Mouse (Mus musculus) 3T3-L1 (cell line): ENCODE data around the gene Stk16.
A peak's percentile ranks its signal among the peaks of the same experiment; 100 is the strongest.

Source experiments
- DNase-seq: peaks from one replicate; pipeline ENCODE4 v3.0.0-alpha.2; 2015; ENCODE audit warnings: low read depth, low spot score

Stk16 gene

GRCm38 (mm10) chr1:75210136-75211087, at the start of gene Stk16, which contains the start of gene Glb1l:
Gene Stk16 (plus strand): TSS chr1:75210838.
Gene Glb1l (minus strand): TSS chr1:75210813.
- DNase-seq: peak; percentile 97

- no peak for DNase-seq
These were observed 42.6 kb upstream of the Stk16 start for GRCm38 (mm10) chr1:75168093-75168471.

GRCm38 (mm10) chr1:75168472-75169464, 41.9 kb upstream of the Stk16 start, which contains the start of gene Zfand2b:
Gene Zfand2b (plus strand): TSS chr1:75168646.
- peak; percentile 96 for DNase-seq

- peak; percentile 73 for DNase-seq
These were observed 31.1 kb upstream of the Stk16 start for GRCm38 (mm10) chr1:75179334-75180104.

GRCm38 (mm10) chr1:75180105-75180590, 30.5 kb upstream of the Stk16 start, which contains the start of gene Abcb6:
Gene Abcb6 (minus strand): TSS chr1:75180392.
- peak; percentile 91 for DNase-seq

GRCm38 (mm10) chr1:75180741-75181140, 29.9 kb upstream of the Stk16 start:
- no peak for DNase-seq

GRCm38 (mm10) chr1:75181377-75181870, 29.2 kb upstream of the Stk16 start:
- DNase-seq: no peak

GRCm38 (mm10) chr1:75182160-75182559, 28.5 kb upstream of the Stk16 start:
- DNase-seq: no peak

- no peak for DNase-seq
These were observed 25.1 kb upstream of the Stk16 start for GRCm38 (mm10) chr1:75185495-75185894.

- no peak for DNase-seq
These were observed 23.5 kb upstream of the Stk16 start for GRCm38 (mm10) chr1:75187126-75187525.

- no peak for DNase-seq
These were observed 22.6 kb upstream of the Stk16 start for GRCm38 (mm10) chr1:75187914-75188483.

GRCm38 (mm10) chr1:75190577-75190976, 20.1 kb upstream of the Stk16 start:
- no peak for DNase-seq

- DNase-seq: no peak
These were observed 19.4 kb upstream of the Stk16 start for GRCm38 (mm10) chr1:75191258-75191621.

GRCm38 (mm10) chr1:75191622-75192402, 18.8 kb upstream of the Stk16 start, which contains the start of the genes Ankzf1 and Atg9a:
Gene Ankzf1 (plus strand): TSS chr1:75192151.
Gene Atg9a (minus strand): TSS chr1:75192196.
- DNase-seq: peak; percentile 99

GRCm38 (mm10) chr1:75192452-75192851, 18.2 kb upstream of the Stk16 start:
- peak; percentile 73 for DNase-seq

- peak; percentile 29 for DNase-seq
These were observed 9.4 kb upstream of the Stk16 start for GRCm38 (mm10) chr1:75201236-75201635.

- peak; percentile 68 for DNase-seq
These were observed 1.5 kb upstream of the Stk16 start for GRCm38 (mm10) chr1:75208967-75209678.

GRCm38 (mm10) chr1:75211141-75211708, 587 bp downstream of the Stk16 start:
- DNase-seq: no peak
